Comparison of ENCODE assay signal across 25 mouse cellular contexts in the genomic region with DNA sequence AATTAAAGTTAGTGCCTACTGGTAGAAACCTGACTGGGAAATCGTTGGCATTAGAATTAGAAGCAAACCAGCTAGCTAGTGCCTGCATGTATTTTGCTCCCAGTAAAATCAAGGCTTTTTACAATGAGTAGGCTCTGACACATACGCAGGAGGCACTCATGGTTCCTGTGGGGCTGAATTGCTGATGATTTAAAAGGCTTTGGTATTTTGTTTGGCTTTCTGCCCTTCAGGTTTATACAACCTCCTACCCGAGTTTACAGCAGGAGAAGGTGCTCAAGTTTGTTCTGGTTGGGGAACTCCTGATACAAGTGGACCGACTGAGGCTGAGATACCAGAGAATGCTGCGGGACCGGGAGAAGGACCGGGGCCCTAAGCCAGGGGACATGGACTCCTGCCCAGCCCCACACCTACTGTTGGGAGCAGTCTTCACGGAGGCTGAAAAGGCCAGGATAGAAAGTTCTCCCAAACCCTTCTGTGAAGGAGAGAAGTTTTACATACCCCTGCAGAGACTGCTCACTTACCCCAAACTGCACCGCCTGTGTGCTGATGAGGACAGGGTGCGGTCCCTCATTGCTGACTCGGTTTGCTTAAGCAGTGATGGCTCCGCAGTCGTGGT. TPM values are rescaled to one million over a fixed set of nuclear protein-coding genes. Genes with fewer than 3 reads are reported as not detected.
DNase-seq lines count a peak whose midpoint lies in the region; ATAC-seq and TF ChIP-seq lines count a peak whose summit lies in the region.
"Had no signal": no experiment of that assay in that cellular context is flagged by ENCODE, and none has a peak within 500 bp of the region (broad histone marks: within the 10 kb centered on the region; RNA-seq: fewer than 3 reads in every experiment).

No protein-coding gene starts in this region.

- no peaks in the 10 kb centered on the region; the same call in 1 of the 2 replicates for H3K4me1 ChIP-seq in kidney, adult 2 months (ENCODE audit: control insufficient read depth, insufficient read depth, low read length)

- in situ Hi-C loops in Patski (cut with MboI; ENCODE audit: low pct_unique_long_range_greater_than_20kb) = no loop called here

- ATAC-seq in Patski = peak; percentile 60
- ATAC-seq: CD4-positive, CD25-positive, alpha-beta regulatory T cell, adult 4 months; intestine, embryonic 15.5 days had no signal

- TF ChIP-seq POLR2A in kidney, adult 2 months (IDR thresholded peaks at IDR 0.05; ENCODE audit: low read depth, low read length) = no peak

- no peaks in the 10 kb centered on the region for H3K27me3 ChIP-seq in kidney, adult 2 months (replicated peaks; ENCODE audit: control insufficient read depth, insufficient read depth, low read length)
- H3K27me3 ChIP-seq in Patski = no peaks in the 10 kb centered on the region
- H3K27me3 ChIP-seq: forebrain, embryonic 12.5 days; heart, embryonic 13.5 days; hindbrain, embryonic 15.5 days; intestine, embryonic 15.5 days had no signal

- DNase-seq in kidney, adult 2 months = peak; percentile 54
- DNase-seq in kidney, postnatal 25 days = no peak
- DNase-seq in lung, postnatal 14 days = peak; percentile 5
- no peak for DNase-seq in lung, postnatal 10 days
- DNase-seq in Patski (ENCODE audit: low read depth, low spot score) = peak; percentile 93
- DNase-seq in lung, postnatal 36 days = peak; percentile 31
- DNase-seq in thymus, postnatal 0 days (ENCODE audit: low spot score) = no peak
- DNase-seq: adrenal gland, postnatal 25 days; cerebellum, adult 11-12 months; gastrocnemius, adult 2 months; liver; midbrain, embryonic 14.5 days; right cerebral cortex, postnatal 14 days; spleen, adult 18-20 months; thymus, adult 2 months had no signal

- no peaks in the 10 kb centered on the region for H3K36me3 ChIP-seq in kidney, adult 2 months (ENCODE audit: control insufficient read depth, insufficient read depth, low read length)
- H3K36me3 ChIP-seq: embryonic facial prominence, embryonic 10.5 days; forebrain, embryonic 12.5 days; heart, embryonic 13.5 days; hindbrain, embryonic 15.5 days; intestine, embryonic 15.5 days had no signal

- WGBS in kidney, adult 2 months = 53% methylated on average over 13 of the region's 13 CpGs

- H3K27ac ChIP-seq in kidney, adult 2 months (ENCODE audit: insufficient read depth, low read depth, low read length) = no peak overlapping the region
- H3K27ac ChIP-seq: embryonic facial prominence, embryonic 10.5 days; forebrain, embryonic 12.5 days; gastrocnemius, adult 2 months; heart, embryonic 13.5 days; hindbrain, embryonic 15.5 days; intestine, embryonic 15.5 days; layer of hippocampus, adult 2 months had no signal

- no peak overlapping the region for H3K4me3 ChIP-seq in kidney, adult 2 months (ENCODE audit: insufficient read depth, low read depth, low read length)
- H3K4me3 ChIP-seq: embryonic facial prominence, embryonic 10.5 days; forebrain, embryonic 12.5 days; gastrocnemius, adult 2 months; heart, embryonic 13.5 days; hindbrain, embryonic 15.5 days; intestine, embryonic 15.5 days; layer of hippocampus, adult 2 months; myocyte had no signal

- POLR2A ChIA-PET in Patski (lab: Charles Lee) = no interaction called here

- no peak for TF ChIP-seq CTCF in kidney, adult 2 months (conservative IDR thresholded peaks at IDR 0.05; ENCODE audit: insufficient read depth, insufficient read length, low read depth, low read length)
- no peak for TF ChIP-seq CTCF in Patski (IDR thresholded peaks at IDR 0.05)

- CTCF ChIA-PET in Patski (lab: Charles Lee) = interaction anchor here (7.3 kb wide), 1 partner anchor 12 kb away, joined by 43 read pairs; no protein-coding TSS in a partner anchor

RNA-seq across cellular contexts. Expression of a gene that starts 19.5 kb away (rescaled TPM):
- polyA plus RNA-seq in kidney, adult 2 months (2012; rRNA removed) = 0.31 and 0.38 TPM in 2 replicates
- not detected for polyA plus RNA-seq in Patski (2021)
- polyA plus RNA-seq in thymus, postnatal 0 days (2015; fragmentation: Nextera tagmentation; extraction: Ambion mirVana) = not detected in 2 replicates
- polyA plus RNA-seq: CD4-positive, CD25-positive, alpha-beta regulatory T cell, adult 4 months; embryonic facial prominence, embryonic 10.5 days; forebrain, embryonic 12.5 days; heart, embryonic 13.5 days; hindbrain, embryonic 15.5 days; intestine, embryonic 15.5 days; liver, embryonic 16.5 days; midbrain, embryonic 14.5 days; myocyte; neural tube, embryonic 14.5 days had no signal

RNA-seq across cellular contexts. Expression of a gene that starts 20.1 kb away (rescaled TPM):
- 0.06 TPM in 1 of 2 replicates, not detected in the other for polyA plus RNA-seq in kidney, adult 2 months (2012; rRNA removed)
- polyA plus RNA-seq in Patski (2021) = 0.04 TPM
- 2.2 and 2.3 TPM in 2 replicates for polyA plus RNA-seq in thymus, postnatal 0 days (2015; fragmentation: Nextera tagmentation; extraction: Ambion mirVana)
- polyA plus RNA-seq: heart, embryonic 13.5 days; liver, embryonic 16.5 days; myocyte had no signal

RNA-seq across cellular contexts. Expression of a gene that starts 48.3 kb away (rescaled TPM):
- 19.7 and 31.5 TPM in 2 replicates for polyA plus RNA-seq in kidney, adult 2 months (2012; rRNA removed)
- 115 TPM for polyA plus RNA-seq in Patski (2021)
- 96.0 and 112 TPM in 2 replicates for polyA plus RNA-seq in thymus, postnatal 0 days (2015; fragmentation: Nextera tagmentation; extraction: Ambion mirVana)

Comparison
In these comparisons a context has a peak if more than half of its experiments do, and no peak if none do; other contexts are left out.
1. DNase-seq: peak in kidney, adult 2 months (single experiment), lung, postnatal 14 days (single experiment), Patski (single experiment) and lung, postnatal 36 days (single experiment); none in kidney, postnatal 25 days (0 of 2), lung, postnatal 10 days (single experiment) and thymus, postnatal 0 days (single experiment).